Mouse (Mus musculus): Measurements from ENCODE around the gene Nrd1.

DNA sequence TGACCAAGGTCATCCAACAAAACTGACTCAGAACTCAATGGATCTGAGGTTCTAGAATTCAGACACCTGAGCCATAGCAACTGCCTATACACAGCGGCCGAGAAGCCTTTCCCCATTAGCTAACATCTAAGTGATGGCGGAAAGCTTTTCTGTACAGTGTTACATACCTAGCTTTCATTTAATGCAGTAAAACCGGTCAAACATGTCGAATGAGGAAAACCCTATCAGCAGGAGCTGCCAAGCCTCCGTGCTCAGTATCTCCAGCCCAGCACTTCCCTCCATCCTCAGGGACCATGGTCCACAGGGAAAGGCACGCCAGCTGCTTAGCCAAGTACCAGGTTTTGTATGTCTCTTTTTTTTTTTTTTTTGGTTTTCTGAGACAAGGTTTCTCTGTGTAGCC, 78.5 kb downstream of the Nrd1 start:
- TF ChIP-seq CTCF (IDR thresholded peaks at IDR 0.05; ENCODE audit: control insufficient read depth, insufficient read depth, low read length) = no peak
- no peak for TF ChIP-seq POLR2A (IDR thresholded peaks at IDR 0.05; ENCODE audit: borderline replicate concordance, control insufficient read depth, low read depth, low read length)
